Mouse (Mus musculus) thymus, postnatal 0 days (tissue): Measurements from ENCODE around the gene N6amt1. TPM values are rescaled to one million over a fixed set of nuclear protein-coding genes. Genes with fewer than 3 reads are reported as not detected.

ENCODE experiments used
- DNase-seq: peaks from one replicate; pipeline ENCODE4 v3.0.0-alpha.2; 2015; ENCODE audit warnings: low spot score
- polyA plus RNA-seq: library from polyadenylated mRNA; unstranded; fragments of >200 nt; fragmentation: Nextera tagmentation; extraction: Ambion mirVana; gene quantifications from 2 replicates; pipeline ENCODE4 v1.2.1, GENCODE M21; 2015

The N6amt1 gene
- polyA plus RNA-seq, 1 experiment from 2014 or later = 21.0 TPM

GRCm38 (mm10) chr16:87384366-87384765 lies 30.4 kb downstream of the N6amt1 start:
- DNase-seq = no peak

DNA sequence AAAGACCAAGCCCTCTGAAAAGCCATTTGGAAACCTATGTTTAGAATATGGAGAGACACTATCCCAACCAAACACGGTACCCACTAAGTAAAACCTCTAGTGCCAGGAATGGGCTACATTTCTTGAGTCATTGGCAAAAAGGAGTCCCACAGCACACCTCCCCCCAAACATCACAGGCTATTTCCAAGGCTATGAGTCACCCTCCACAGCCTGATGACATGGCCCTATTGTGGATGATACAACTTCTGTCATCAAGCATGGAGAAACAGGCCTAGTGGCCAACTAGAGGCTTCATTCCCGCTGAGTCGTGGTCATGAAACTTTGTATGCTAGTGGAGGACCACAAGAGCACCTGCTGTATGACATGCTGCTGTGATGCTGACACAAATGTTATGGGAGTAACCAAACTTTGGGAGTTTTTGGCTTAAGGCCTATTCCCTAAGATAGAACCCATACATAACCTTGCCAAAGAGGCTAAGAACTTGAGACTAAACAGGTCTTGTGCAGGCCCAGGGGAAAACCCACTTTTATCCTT lies 33.5 kb downstream of the N6amt1 start:
- DNase-seq = no peak

DNA sequence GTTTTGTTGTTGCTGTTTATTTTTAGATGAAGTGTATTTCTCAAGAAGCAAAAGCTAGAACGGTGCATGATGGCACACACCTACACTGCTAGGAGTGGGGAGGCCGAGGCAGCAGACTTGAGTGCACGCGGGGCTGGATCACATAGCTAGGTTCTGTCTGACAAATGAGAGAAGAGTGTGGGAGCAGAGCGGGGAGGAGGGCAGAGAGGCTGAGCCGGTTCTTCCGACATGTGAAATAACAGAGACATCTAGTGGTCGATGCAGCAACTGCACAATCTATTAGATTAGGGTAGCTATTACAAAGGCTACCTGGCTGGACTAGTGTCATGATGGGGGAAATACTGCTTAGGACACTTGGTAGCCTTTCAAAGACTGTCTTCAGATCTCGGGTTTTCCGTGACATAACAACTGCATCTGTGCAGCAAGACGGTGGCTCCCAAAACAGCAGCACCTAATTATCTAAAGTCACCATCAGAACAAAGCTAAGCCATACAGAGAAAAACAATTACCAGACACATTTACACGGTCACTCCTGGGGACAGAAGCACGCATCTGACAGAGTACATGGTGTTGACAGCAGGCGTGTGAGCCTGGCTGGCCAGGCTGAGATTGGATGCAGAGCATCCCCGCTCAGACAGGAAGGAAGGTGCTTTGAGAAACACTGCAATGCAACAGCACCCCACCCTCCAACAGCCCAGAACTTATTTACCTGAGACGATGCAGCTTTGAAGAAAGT lies 40.0 kb downstream of the N6amt1 start:
- DNase-seq = peak; percentile 39

DNA sequence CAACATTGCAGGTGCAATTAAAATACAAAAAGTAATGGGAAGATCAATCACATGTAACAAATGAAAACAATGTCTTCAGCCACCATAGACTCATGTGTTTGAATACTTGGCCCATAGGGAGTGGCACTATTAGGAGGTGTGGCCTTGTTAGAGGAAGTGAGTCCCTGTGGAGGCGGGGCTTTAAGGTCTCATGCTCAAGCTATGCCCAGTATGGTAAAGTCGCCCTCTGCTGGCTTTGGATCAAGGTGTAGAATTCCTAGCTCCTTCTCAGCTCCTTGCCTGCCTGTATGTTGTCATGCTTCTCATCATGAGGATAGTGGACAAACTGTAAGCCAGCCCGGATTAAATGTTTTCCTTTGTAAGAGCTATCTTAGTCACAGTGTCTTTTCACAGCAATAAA lies 51.0 kb downstream of the N6amt1 start:
- DNase-seq = peak; percentile 11

Other genes with a start within 250 kb of the N6amt1 start
- gene Ltn1, start 78.4 kb downstream of the N6amt1 start, polyA plus RNA-seq = 23.7 and 25.0 TPM in 2 replicates
- 19.8 and 23.1 TPM in 2 replicates for gene Rwdd2b, start 86.4 kb downstream of the N6amt1 start, polyA plus RNA-seq
- 53.7 and 58.4 TPM in 2 replicates for gene Usp16, start 100.5 kb downstream of the N6amt1 start, polyA plus RNA-seq
- gene Cct8, start 141.7 kb downstream of the N6amt1 start, polyA plus RNA-seq = 404 and 430 TPM in 2 replicates
- gene Map3k7cl, start 199.1 kb downstream of the N6amt1 start, polyA plus RNA-seq = 0.77 and 0.81 TPM in 2 replicates